Mouse (Mus musculus): ENCODE measurements at regions not wholly inside any gene's neighbourhood (a gene's known extent, or its start where the extent isn't known, plus 50 kb on each side); places are given as distances from the start of the nearest gene placed in this dataset.

DNA sequence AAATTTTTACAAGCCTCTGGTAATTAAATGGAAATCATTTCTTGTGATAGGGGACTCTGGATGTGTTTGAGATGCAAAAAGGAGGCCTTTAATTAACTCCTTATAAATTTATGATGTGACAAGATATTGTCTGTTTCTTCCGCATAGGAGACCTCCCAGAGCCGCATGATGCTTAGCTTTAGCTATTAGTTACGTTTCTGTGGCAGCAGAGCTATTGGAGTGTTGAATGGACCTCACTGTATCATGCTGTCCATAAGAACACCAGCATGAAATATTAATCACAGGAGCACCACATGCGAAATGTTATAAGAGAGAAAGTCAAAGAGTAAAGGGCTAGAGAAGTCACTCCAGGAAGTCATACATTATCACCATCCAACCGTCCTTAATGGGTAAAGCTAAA lies 495.3 kb upstream of the Robo1 start:
- Histone ChIP-seq H3K9me3 (no peaks in the 10 kb centered on the region), H3K36me3 (no peaks in the 10 kb centered on the region), H3K4me2 (no peak overlapping the region), H3K4me3 (no peak overlapping the region), H3K9ac (no peak overlapping the region), H3K4me1 (no peaks in the 10 kb centered on the region), H3K27ac (no peak overlapping the region), H3K27me3 (no peaks in the 10 kb centered on the region)
- no peak for ATAC-seq (ENCODE audit: insufficient number of reproducible peaks, insufficient read depth, low FRiP score, low TSS enrichment, low read depth)
- 82% methylated on average over 5 of the region's 5 CpGs for WGBS

DNA sequence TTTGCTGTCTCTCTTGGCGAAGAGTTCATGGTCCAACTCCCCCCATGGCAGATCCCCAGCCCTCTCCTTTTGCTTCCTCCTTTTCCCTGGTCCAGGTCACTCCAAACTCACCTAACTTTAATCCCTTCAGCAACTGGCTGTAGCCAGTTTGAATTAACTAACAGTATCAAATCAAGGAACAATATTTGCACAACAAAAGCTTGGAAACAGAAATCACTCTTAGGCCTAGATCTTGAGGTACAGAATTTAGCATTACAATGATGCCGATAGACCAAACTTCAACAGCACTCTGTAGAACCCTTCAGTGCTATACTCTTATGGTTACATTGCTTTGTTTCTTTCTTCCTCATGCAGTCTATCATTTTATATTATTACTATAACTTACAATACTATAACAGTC lies 472.8 kb upstream of the Robo1 start:
- ATAC-seq (ENCODE audit: insufficient number of reproducible peaks, insufficient read depth, low FRiP score, low TSS enrichment, low read depth), result no peak
- H3K36me3 ChIP-seq, result no peaks in the 10 kb centered on the region
- H3K9ac ChIP-seq, result no peak overlapping the region
- H3K9me3 ChIP-seq, result no peaks in the 10 kb centered on the region
- H3K4me1 ChIP-seq, result no peaks in the 10 kb centered on the region
- 96% methylated on average over 2 of the region's 2 CpGs for WGBS
- no peak overlapping the region for H3K4me2 ChIP-seq
- H3K4me3 ChIP-seq, result no peak overlapping the region
- no peak overlapping the region for H3K27ac ChIP-seq
- no peaks in the 10 kb centered on the region for H3K27me3 ChIP-seq

DNA sequence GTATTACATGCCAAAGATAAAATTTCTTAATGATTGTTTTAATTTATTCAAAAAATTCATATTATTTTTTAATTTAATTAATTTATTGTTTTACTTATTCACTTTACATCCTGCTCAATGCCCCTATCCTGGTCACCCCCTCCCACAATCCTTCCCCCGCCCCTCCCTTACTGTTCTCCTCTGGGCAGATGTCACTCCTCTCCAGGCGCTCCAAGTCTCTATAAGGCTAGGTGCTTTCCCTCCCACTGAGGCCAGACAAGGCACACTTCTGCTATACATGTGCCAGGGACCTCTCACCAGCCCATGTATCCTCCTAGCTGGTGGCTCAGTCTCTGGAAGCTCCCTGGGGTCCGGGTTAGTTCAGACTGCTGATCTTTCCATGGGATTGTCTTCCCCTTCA lies 458.0 kb upstream of the Robo1 start:
- H3K27me3 ChIP-seq, result no peaks in the 10 kb centered on the region
- 78% methylated on average over 3 of the region's 3 CpGs for WGBS
- no peaks in the 10 kb centered on the region for H3K36me3 ChIP-seq
- no peak overlapping the region for H3K4me2 ChIP-seq
- no peaks in the 10 kb centered on the region for H3K9me3 ChIP-seq
- no peak overlapping the region for H3K27ac ChIP-seq
- no peak overlapping the region for H3K4me3 ChIP-seq
- no peak for ATAC-seq (ENCODE audit: insufficient number of reproducible peaks, insufficient read depth, low FRiP score, low TSS enrichment, low read depth)
- H3K4me1 ChIP-seq, result no peaks in the 10 kb centered on the region
- H3K9ac ChIP-seq, result no peak overlapping the region

DNA sequence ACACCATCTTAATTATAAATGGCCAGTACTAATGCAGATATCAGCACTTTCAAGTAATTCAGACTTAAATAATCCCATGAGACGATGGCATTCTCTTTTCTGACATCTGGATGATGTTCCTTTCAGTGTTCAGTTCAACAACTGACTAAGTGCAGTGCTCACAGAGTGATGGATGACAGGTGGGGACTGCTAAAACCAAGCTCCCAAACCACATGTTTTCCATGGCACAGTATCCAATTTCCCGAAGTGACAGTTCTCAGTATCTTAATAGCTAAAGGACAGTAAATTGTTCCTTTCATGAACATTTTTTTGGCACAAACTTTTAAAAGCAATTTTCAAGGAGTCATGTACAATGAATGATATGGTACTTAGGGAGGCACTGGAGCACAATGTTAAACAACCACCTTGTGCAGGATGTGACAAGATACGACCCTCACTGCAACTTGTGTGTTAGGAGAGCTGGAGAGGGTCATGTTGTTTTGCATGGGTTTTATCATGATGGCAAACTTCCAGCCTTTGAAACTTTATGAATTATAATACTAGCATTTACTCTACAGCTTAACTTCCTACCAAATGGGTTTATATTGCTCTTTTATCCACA lies 456.4 kb upstream of the Robo1 start:
- Histone ChIP-seq H3K9ac (no peak overlapping the region), H3K4me2 (no peak overlapping the region), H3K27ac (no peak overlapping the region), H3K36me3 (no peaks in the 10 kb centered on the region), H3K9me3 (no peaks in the 10 kb centered on the region), H3K27me3 (no peaks in the 10 kb centered on the region), H3K4me3 (no peak overlapping the region), H3K4me1 (no peaks in the 10 kb centered on the region)
- WGBS, result 40% methylated on average over 3 of the region's 3 CpGs
- no peak for ATAC-seq (ENCODE audit: insufficient number of reproducible peaks, insufficient read depth, low FRiP score, low TSS enrichment, low read depth)

DNA sequence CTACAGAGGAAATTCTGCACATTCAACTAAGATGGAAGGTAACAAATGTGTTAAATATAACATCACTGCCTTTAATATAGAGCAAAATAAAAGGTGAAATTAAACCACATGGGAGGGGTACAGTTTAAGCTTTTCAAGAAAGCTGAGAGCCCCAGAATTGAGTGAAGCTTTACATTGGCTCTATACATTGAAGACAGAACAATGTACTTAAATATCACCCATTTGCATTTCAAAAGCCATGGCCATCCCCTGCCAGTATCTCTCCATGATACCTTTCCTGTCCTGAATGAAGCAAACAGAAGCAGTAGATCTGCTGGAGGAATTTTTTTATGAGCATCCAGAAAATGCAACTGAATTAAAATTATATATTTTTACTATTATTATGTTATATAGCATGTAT lies 450.2 kb upstream of the Robo1 start:
- no peaks in the 10 kb centered on the region for H3K36me3 ChIP-seq
- H3K27ac ChIP-seq, result no peak overlapping the region
- H3K4me1 ChIP-seq, result no peaks in the 10 kb centered on the region
- no peaks in the 10 kb centered on the region for H3K9me3 ChIP-seq
- H3K27me3 ChIP-seq, result no peaks in the 10 kb centered on the region
- H3K9ac ChIP-seq, result no peak overlapping the region
- ATAC-seq (ENCODE audit: insufficient number of reproducible peaks, insufficient read depth, low FRiP score, low TSS enrichment, low read depth), result no peak
- H3K4me3 ChIP-seq, result no peak overlapping the region
- H3K4me2 ChIP-seq, result no peak overlapping the region

DNA sequence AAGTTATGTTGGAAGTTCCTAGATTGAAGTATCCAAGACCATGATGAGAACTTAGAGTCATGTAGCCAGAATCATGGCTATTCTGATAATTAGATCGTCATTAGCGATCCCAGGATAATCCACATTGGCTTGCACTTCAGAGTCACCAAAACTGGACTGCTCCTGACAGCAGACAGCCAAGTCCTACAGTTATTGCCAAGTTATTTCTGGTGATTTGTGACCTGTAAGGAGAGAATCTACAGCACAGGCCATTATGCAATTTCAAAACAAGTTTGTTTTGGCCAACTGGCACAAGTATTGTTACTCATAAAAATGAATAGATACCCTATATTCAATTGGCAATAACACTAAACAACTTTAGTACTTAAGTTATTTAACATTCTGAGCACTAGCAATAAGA lies 447.9 kb upstream of the Robo1 start:
- Histone ChIP-seq H3K36me3 (no peaks in the 10 kb centered on the region), H3K4me2 (no peak overlapping the region), H3K9me3 (no peaks in the 10 kb centered on the region), H3K27me3 (no peaks in the 10 kb centered on the region), H3K9ac (no peak overlapping the region), H3K4me3 (no peak overlapping the region), H3K4me1 (no peaks in the 10 kb centered on the region), H3K27ac (no peak overlapping the region)
- no peak for ATAC-seq (ENCODE audit: insufficient number of reproducible peaks, insufficient read depth, low FRiP score, low TSS enrichment, low read depth)
- WGBS, result 91% methylated on average over 2 of the region's 2 CpGs

DNA sequence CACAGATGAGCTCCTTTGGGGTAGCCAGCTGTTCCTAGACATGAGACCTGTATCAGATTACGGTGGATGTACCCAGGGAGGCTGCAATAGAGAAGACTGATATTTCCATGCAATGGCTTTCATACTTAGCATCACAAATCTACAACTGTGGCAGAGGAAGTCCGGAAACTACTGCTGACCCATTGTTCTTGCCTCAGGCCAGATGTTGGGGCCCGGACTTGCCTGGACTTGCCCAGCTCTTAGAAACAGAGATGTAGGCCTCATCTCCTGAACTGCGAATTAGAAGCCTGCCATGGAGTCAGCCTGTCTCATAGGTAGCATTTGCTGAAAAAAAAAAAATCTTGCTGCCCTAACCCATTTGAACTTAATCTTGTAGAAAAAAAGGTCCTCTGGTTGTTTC lies 422.4 kb upstream of the Robo1 start:
- WGBS, result 55% methylated on average over 4 of the region's 4 CpGs
- H3K4me2 ChIP-seq, result no peak overlapping the region
- H3K9me3 ChIP-seq, result no peaks in the 10 kb centered on the region
- no peak overlapping the region for H3K4me3 ChIP-seq
- no peak overlapping the region for H3K27ac ChIP-seq
- H3K4me1 ChIP-seq, result no peaks in the 10 kb centered on the region
- ATAC-seq (ENCODE audit: insufficient number of reproducible peaks, insufficient read depth, low FRiP score, low TSS enrichment, low read depth), result no peak
- H3K9ac ChIP-seq, result no peak overlapping the region
- no peaks in the 10 kb centered on the region for H3K36me3 ChIP-seq
- H3K27me3 ChIP-seq, result no peaks in the 10 kb centered on the region

DNA sequence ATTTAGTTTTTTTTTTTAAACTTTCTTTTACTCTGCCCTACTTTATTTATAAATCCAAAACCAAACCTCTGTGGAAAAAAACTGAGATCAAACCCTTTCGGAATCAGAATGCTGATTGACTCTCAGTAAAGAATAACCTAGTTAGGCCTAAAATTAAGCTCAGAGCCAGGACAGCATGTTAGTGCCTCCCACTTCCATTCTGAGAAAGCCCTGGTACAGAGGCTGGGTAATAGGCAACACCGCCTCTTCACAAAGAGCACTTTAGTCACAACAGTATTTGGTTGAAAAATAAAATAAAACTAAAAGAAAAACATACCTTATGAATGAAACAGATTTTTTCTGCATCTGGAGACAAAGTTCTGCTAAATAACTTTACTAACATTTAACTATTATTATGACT lies 418.4 kb upstream of the Robo1 start:
- Histone ChIP-seq H3K9ac (no peak overlapping the region), H3K9me3 (no peaks in the 10 kb centered on the region), H3K4me2 (no peak overlapping the region), H3K27me3 (no peaks in the 10 kb centered on the region), H3K36me3 (no peaks in the 10 kb centered on the region), H3K4me1 (no peaks in the 10 kb centered on the region), H3K4me3 (no peak overlapping the region), H3K27ac (no peak overlapping the region)
- no peak for ATAC-seq (ENCODE audit: insufficient number of reproducible peaks, insufficient read depth, low FRiP score, low TSS enrichment, low read depth)
- 78% methylated on average over 2 of the region's 2 CpGs for WGBS

DNA sequence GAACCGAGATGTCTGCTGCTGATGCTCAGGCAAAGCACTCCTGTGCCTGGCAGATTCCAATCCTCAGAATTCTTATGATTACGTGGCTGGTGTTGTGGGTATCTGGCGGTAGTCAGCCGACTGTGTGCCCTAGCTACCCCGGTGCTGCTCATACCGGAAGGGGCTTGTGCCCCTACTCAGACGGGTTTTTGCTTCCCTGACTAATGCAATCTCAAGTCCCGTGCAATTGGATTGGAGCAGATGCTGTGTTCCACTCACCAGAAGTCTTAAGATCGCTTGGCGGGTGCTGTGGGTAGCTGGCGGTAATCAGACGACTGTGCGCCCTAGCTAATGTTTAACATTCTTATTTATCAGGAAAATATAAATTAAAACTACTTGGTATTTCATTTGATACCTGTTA lies 385.0 kb upstream of the Robo1 start:
- 92% methylated on average over 13 of the region's 13 CpGs for WGBS
- Histone ChIP-seq H3K27me3 (no peaks in the 10 kb centered on the region), H3K4me1 (no peaks in the 10 kb centered on the region), H3K4me2 (no peak overlapping the region), H3K9me3 (no peaks in the 10 kb centered on the region), H3K9ac (no peak overlapping the region), H3K4me3 (no peak overlapping the region), H3K27ac (no peak overlapping the region), H3K36me3 (no peaks in the 10 kb centered on the region)
- no peak for ATAC-seq (ENCODE audit: insufficient number of reproducible peaks, insufficient read depth, low FRiP score, low TSS enrichment, low read depth)

DNA sequence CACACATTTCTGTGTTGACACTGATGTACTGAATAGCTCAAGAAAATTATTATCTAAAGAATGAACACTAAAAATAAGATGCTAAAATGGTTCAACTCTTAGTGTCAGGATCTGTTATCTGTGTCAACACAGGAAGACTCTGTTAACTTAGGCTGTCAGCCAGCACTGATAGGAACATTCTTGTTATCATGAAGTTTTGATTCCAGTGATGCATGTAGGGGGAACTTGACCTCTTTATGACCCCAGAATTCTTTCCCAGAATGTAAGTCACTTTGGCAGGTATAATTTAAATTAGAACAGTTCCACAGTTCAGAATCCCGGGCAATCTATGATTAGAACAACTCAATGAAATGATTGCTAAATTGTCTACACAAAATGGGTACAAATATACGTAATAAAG lies 363.9 kb upstream of the Robo1 start:
- no peak overlapping the region for H3K27ac ChIP-seq
- H3K4me3 ChIP-seq, result no peak overlapping the region
- no peaks in the 10 kb centered on the region for H3K36me3 ChIP-seq
- H3K4me1 ChIP-seq, result 0 out of 2 replicates have a peak, but pooled peaks cover 6% of the 10 kb centered on the region
- no peak for ATAC-seq (ENCODE audit: insufficient number of reproducible peaks, insufficient read depth, low FRiP score, low TSS enrichment, low read depth)
- 47% methylated on average over 2 of the region's 2 CpGs for WGBS
- H3K4me2 ChIP-seq, result no peak overlapping the region
- no peak overlapping the region for H3K9ac ChIP-seq
- no peaks in the 10 kb centered on the region for H3K27me3 ChIP-seq
- H3K9me3 ChIP-seq, result no peaks in the 10 kb centered on the region

DNA sequence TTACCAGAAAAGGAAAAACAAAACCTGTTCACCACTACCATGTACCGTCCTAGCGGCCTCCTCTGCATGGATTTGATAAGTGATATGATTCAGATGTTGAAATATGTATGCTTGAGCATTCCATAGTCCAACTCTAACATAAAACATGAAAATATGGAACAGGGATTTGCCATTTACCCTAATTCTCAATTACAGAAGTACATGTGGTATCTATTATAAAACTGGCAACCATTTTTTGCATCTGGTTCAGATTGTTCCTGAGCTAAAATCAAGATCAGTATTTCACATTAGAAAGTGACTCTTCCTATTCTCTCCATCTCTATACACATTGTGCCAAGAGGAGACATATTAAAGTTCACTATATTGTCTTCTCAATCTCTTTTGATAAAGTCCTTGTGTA lies 363.3 kb upstream of the Robo1 start:
- H3K4me3 ChIP-seq, result no peak overlapping the region
- no peaks in the 10 kb centered on the region for H3K9me3 ChIP-seq
- no peak for ATAC-seq (ENCODE audit: insufficient number of reproducible peaks, insufficient read depth, low FRiP score, low TSS enrichment, low read depth)
- peak overlapping the region; percentile 33; the same call in 1 of the 2 replicates for H3K27ac ChIP-seq
- H3K27me3 ChIP-seq, result no peaks in the 10 kb centered on the region
- WGBS, result 29% methylated on average over 2 of the region's 2 CpGs
- no peak overlapping the region for H3K9ac ChIP-seq
- no peaks in the 10 kb centered on the region for H3K36me3 ChIP-seq
- 0 out of 2 replicates have a peak, but pooled peaks cover 6% of the 10 kb centered on the region for H3K4me1 ChIP-seq
- no peak overlapping the region for H3K4me2 ChIP-seq

DNA sequence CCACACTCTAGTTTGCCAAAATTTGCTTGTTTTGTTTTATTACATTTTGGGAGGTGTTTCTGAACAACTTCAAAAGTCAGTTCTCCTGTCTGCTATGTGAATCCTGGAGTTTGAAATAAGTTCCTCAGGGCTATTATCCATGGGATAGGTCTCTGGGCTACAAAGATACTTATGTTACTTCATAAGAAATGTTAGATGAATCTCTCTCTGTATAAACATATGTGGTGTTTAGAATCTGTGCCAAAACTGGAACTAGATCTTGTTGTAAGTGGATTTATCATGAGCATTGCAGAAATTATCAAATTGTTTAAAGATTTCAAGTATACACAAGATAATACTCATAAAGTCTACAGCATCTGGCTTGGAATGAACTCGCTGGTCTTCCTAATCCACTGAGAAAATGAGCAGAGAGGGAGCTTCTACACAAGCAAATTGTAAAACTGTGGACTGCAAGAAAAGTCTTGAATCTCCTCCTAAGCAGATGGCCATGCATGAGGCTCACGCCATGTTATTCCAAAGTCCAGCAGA lies 355.2 kb upstream of the Robo1 start:
- H3K4me1 ChIP-seq, result no peaks in the 10 kb centered on the region
- no peak overlapping the region for H3K4me2 ChIP-seq
- no peaks in the 10 kb centered on the region for H3K27me3 ChIP-seq
- no peak overlapping the region for H3K4me3 ChIP-seq
- no peaks in the 10 kb centered on the region for H3K9me3 ChIP-seq
- H3K36me3 ChIP-seq, result no peaks in the 10 kb centered on the region
- no peak overlapping the region for H3K9ac ChIP-seq
- no peak overlapping the region for H3K27ac ChIP-seq
- ATAC-seq (ENCODE audit: insufficient number of reproducible peaks, insufficient read depth, low FRiP score, low TSS enrichment, low read depth), result no peak
- WGBS, result 83% methylated on average over 2 of the region's 2 CpGs

DNA sequence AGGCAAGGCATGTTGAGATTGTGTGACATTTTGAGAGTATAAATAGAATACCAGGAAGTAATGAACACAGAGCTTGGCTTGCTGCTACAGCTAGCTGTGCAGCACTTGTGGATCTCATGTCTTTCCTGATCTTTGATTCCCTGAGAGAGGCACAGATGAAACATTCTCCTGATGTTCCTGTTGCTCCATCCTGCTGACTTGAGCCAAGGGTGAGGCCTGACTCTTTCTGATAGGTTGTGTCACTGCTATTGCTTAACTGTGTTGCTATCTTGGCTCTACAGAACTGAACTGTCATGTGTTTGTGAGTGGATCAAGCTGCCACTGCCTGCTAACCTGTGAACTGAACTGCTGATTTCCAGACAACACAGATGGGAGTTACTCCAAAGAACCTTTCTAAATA lies 344.5 kb upstream of the Robo1 start:
- Histone ChIP-seq H3K4me2 (no peak overlapping the region), H3K4me1 (no peaks in the 10 kb centered on the region), H3K9me3 (no peaks in the 10 kb centered on the region), H3K36me3 (no peaks in the 10 kb centered on the region), H3K27me3 (no peaks in the 10 kb centered on the region), H3K27ac (no peak overlapping the region), H3K4me3 (no peak overlapping the region), H3K9ac (no peak overlapping the region)
- ATAC-seq (ENCODE audit: insufficient number of reproducible peaks, insufficient read depth, low FRiP score, low TSS enrichment, low read depth), result no peak

Measured in embryonic facial prominence, embryonic 13.5 days (tissue).